Mouse (Mus musculus): ENCODE measurements around the gene Gpr82.

The Gpr82 gene

DNA sequence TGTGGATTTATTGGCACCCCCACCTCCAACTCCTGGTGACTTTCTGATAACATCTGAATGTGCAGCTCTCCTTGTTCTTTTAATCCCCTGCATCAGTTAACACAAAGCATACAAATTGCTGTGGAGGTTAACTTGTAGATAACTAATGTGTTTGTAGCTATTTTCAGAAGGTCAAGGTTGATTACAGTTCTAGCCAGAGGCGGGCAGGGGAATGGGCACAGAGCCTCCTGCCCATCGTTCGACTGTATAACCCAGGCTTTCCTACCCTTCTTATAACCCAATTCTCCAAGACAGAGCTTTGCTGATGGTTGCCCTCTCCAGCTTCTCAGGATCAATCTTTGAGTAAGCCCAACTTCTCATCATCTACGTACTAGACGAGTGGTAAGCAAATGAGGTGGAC lies at the start of gene Gpr82:
Gene Gpr82, plus strand, starts transcription at position 301 of the 400 bp plus-strand sequence.
- no peak for DNase-seq (ENCODE audit: low spot score in 2 of 2)

DNA sequence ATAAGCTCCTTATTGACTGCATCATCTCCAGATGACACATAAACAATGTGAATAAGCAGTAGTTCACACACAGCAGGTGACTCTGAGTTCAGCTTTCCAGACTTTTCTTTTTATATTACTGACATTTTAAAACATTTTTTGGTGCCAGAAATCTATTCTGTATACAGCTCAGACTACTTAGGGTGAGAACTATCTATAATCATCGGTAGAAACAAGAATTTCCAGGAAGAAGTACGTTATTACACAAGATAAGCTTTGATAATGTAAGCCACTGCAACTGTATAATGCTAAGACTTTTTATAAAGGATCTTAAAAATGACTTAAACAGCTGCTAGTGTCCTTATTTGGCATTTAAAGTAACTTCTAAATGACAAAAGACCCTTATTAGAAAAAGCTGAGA lies 49.0 kb upstream of the Gpr82 start:
- DNase-seq (ENCODE audit: low spot score in 2 of 2), result no peak

DNA sequence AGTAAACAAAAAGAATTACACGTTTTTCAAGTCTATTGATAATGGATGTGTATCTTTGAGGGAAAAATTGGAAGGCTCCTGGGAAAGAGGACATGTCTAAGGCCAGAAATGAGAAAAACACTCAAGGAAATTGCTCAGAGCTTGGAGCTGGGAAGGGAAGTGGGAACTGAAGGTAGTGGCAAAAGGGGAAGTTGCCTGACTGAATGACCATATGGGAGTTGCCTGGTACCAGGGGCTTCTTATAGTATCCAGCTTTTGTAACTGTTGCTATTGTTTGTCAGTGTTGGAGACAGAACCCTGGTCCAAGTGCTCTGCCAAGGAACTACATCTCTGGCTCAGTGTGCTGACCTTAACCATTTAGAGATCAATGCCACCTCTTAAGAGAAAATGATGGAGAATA lies 44.4 kb upstream of the Gpr82 start:
- DNase-seq (ENCODE audit: low spot score in 2 of 2), result no peak

DNA sequence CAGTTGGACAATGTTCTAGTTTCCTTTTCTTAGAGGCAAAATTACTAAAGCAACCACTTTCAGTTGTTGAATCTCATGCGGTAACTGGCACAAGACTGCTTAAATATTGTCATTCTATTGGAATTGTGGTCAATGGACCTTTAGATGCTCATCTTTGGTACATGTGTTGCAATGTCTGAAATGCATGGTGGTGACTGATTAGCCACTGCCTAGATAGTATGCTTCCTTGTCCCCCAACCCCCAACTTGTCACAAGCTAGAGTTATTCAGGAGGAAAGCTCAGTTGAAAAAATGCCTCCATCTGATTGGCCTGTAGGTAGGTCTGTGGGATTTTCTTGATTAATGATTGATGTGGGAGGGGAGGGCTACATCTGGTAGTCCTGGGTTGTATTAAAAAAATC lies 43.9 kb upstream of the Gpr82 start:
- no peak for DNase-seq (ENCODE audit: low spot score in 2 of 2)

DNA sequence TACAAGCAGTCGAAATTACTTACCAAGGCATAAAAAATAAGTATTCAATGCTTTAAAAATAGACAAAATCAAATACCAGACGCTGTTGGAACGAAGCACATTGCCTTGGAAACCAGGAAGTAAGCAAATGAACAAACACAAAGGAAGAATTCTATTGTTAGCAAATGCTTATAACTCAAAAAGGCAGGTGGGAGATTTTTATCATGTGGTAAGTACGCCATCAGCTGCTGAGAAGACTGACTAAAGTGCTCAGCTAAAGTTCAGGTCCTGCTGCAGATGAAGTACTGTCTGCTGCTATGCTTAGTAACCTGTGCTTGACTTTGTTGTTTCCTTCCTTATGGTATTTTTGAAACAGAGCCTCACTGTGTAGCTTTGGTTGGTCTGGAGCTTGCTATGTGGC lies 42.7 kb upstream of the Gpr82 start:
- DNase-seq (ENCODE audit: low spot score in 2 of 2), result no peak

DNA sequence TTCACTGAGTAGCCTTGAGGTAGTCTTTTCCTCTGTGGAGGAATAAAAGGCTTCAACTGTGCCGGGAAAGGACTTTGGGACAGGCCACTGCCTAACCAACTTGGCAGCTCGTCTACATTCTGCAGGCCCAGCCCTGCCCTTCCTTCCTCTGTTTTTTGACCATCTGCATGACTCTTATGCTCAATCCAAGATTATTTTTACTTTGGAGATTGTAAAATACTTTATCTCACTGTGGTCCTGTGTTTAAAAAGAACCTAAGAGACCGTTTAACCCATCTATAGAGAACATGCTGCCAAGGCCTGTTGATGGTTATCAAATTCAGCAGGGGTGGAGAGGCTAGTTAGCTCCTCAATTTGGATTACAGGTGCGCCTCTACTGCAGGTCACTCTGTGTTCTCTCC lies 39.7 kb upstream of the Gpr82 start:
- DNase-seq (ENCODE audit: low spot score in 2 of 2), result no peak

DNA sequence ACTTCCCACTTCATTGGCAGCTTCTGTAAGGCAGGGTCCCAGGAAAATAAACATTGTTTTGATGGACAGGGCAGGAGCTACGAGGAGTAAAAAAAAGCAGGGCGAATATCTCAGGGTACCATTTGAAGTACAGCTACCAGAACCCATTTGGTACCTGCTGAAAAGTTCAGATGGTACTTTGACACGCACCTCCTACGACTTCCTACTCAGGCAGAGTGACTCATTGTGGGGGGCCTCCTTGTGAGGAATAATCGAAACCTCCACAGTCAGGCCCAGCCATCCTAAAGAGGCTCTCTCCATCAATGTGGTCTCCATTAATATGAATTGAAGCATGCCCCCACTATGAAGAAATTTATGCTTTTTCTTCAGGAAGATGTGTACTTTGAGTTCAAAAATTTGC lies 38.5 kb upstream of the Gpr82 start:
- no peak for DNase-seq (ENCODE audit: low spot score in 2 of 2)

DNA sequence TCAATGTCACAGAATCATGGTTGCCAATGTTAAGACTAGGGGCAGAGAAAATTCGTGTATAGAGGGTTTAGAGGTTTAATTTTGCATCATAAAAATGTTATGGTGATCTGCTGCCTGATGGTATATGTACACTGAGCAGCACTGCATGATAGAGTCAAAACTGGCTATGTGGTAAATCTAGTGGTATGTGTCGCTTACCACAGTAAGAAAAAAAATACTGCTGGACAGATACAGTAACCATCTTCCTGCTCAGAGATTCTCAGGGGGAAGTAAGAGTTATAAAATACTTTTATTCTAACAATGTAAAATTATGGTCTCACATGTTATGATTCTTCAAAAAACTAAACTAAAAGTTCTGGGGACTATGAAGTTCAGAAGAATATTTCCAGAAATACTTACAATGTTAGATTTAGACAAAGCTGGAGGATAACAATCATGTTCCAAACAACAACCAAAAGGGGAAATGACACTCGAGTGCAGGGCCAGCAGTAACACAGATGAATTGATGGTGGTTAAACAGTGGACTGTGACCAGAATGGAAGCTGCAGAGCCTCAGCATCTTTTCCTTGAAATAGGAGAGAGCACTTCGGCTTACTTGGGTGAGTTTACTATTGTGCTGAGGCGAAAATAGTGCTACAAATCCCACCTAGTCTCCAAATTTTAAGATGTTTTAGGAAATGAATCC lies 29.4 kb upstream of the Gpr82 start, which contains the start of gene Gpr34:
Gene Gpr34, plus strand, starts transcription at position 491 of the 685 bp plus-strand sequence.
- DNase-seq (ENCODE audit: low spot score in 2 of 2), result no peak

DNA sequence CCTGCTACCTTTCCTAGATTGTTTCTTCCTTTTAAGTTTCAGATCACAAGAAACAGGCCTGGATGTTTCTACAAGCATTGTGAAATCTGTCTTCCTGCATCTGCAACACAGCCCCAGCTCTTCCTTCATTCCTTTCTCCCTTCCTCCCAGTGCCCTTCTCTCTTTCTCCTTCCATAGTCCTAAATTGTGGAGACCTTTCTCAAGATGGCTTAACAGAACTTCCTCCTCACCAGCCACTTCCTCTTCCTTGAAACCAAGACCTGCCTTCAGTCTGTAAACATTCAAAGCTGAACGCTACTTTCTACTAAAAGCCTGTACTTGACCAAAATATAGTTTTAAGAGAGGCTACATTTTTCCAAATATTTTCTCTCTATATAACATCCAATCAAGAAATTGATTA lies 24.8 kb upstream of the Gpr82 start:
- DNase-seq (ENCODE audit: low spot score in 2 of 2), result no peak

DNA sequence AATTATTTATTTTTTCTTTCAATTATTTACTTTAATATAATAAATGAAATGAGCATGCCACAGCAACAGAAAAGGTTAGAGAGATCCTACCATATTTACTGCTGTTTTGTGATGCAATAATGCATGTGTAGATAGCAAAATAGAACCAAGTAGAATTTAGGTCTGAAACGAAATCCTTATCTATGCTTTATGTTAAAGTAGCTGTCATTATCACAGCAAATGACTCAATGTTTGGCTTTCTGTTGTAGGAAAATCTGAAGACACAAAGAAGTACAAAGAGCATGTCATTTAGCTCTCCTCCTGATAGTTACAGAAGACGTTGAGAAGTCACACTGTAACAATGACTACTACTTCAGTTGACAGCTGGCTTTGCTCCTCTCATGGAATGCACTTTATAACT lies 22.3 kb upstream of the Gpr82 start:
- no peak for DNase-seq (ENCODE audit: low spot score in 2 of 2)

DNA sequence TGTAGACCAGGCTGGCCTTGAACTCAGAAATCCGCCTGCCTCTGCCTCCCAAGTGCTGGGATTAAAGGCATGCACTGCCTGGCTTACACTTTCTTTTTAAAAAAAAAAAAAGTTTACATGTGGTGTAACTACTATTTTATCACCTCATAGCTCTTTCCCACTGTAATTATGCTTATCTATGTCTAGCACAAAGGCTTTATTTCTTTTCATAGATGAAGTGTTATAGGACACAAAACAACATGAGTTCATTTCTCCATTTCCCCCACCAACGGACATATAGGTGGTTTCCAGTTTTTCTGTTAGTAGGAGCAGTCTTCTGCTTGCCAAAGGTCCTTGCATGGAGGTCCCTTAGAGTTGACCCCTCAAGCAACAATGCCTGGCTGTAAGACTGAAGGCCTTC lies 9.3 kb upstream of the Gpr82 start:
- no peak for DNase-seq (ENCODE audit: low spot score in 2 of 2)

DNA sequence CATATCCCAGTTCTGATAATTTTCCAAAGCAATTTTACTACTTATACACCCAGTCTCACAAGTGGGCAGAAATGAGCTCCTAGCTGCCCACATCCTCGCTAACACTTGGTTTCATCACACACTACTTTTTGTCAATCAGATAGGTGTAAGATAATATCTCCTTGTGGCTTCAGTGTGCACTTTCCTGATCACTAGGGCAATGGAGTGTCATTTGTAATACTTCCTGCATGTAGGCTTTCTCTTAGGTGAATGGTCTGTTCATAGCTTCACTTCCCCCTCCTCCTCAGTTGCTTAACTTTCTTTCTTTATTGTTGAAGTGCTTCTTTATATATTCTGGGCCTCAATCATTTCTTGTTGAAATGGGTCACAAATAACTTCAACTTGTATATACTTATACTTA lies 8.9 kb upstream of the Gpr82 start:
- no peak for DNase-seq (ENCODE audit: low spot score in 2 of 2)

DNA sequence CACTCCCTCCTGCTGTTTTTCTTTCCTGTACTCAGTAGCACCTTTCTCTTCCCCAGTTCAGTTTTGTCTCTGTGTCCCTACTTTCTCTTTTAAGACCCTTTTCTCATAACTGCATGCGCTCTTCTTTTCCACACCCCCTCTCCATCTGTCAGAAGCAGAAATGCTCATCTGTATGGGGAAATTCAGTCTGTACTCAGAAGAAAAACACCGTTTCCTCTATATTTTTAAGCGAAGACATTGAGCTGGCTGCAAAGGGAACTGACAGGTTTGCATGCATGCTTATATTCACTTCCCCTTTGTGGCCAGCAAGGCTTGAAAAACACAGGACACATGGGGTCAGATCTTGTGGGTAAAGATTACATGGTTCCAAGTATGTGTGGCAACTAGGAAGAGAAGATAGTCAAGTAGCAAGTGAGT lies 6.2 kb upstream of the Gpr82 start:
- peak in 1 of 2 experiments; percentile 49 for DNase-seq (ENCODE audit: low spot score in 2 of 2)

DNA sequence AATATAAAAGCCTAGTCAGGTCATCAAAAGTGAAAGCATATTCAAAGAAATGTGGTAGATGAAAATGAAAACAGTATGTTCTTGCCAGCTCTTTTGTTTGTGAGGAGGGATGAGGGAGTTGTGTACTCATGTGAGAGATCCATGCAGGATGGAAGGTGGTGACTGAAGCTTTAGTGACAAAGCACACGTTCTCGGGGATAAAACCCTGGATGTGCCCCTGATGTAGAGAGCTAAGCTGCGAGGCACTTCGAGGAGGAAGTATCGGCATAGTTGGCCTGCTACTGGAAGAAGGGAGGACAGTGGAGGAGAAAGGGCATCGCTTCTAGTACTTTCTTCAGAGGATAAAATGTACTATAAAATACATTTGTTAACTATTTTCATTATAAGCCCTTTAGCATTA lies 5.3 kb upstream of the Gpr82 start:
- DNase-seq (ENCODE audit: low spot score in 2 of 2), result no peak

DNA sequence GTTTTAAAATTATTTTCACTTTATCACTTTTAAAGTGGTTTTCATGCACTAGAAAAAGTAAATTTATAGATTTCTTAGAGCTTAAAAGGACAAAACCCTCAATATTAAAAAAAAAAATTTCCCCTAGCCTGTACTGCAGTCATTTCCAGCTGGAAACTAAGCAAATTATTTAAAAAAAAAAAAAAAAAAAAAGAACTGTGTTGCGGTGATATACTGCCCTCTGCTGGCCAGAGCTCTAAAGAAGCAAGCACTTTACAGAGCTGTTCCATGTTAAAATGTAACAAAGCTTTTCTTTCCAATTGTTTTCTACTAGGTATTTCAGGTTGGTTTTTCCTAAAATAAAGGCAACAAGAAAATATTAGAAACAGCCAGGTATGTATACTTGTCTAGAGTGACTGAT lies 4.4 kb upstream of the Gpr82 start:
- DNase-seq (ENCODE audit: low spot score in 2 of 2), result peak in 1 of 2 experiments; percentile 45

DNA sequence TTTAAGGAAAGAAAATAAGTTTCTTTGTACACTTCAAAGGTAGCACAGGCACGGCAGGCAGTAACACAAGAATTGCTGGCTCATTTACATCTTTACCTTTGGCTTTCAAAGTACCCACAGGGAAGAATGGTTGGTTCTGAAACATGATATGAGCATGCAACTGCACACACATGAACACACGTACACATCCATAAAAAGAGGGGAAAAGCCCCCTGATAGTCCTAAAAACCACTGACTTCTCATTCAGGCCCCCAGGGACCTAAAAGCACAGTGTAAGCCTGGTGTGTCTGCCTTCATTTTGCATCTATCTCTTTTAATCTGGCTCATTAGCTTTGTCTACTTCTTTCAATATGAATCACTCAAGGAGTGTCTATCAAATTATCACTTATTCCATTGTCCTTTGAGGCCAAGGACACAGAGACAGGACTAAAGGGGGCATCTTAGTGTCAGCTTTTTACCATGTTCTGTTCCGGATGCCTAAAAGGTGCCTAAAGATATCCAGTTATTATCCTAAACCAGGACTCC lies 2.5 kb upstream of the Gpr82 start:
- DNase-seq (ENCODE audit: low spot score in 2 of 2), result no peak

DNA sequence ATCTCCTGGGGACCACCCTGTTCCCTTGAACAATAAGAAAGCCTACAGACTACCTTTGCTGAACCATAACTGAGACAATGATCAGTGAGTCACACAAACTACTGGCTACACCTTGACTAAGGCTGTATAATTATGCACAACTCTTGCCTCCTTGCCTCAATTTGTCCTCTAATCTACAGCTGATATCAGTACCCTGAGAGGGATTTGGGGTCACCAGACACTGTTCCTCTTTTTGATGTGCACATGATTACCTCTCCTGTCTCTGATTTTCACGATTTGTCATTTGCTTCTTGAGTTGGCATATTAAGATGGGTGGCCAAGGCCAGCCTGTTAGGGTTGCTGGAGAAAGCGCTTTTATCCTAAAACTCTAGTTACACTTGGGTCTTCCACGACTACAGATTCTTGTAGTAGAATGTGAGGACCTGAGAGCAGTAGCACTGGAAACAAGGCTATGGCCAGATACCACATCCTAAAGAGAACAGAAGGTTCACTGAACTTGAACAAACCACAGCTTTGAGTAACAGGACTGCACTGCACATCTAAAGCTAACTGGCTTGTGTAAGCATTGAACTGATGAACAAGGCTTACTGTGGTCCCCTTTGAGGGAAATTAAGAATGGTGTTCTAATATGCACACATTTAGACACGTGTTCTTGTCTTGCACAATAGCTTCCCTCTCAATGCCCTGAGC lies 1.8 kb upstream of the Gpr82 start:
- no peak for DNase-seq (ENCODE audit: low spot score in 2 of 2)

DNA sequence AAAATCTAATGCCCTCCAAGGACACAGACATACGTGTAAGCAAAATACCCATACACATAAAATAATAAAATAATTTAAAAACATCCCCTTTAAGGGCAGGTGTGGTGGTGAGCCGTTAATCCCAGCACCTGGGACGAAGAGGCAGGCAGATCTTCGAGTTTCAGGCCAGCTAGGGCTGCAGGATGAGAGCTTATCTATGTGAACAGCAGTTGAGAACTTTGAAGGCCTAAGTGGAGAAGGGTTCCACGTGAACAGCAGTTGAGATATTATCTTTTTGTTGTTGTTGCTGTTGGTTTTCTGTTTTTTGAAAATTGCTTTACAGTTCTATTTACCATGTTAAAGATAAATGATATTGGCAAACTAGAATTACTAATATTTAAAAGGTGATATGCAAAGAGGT lies 7.7 kb downstream of the Gpr82 start:
- DNase-seq (ENCODE audit: low spot score in 2 of 2), result no peak

DNA sequence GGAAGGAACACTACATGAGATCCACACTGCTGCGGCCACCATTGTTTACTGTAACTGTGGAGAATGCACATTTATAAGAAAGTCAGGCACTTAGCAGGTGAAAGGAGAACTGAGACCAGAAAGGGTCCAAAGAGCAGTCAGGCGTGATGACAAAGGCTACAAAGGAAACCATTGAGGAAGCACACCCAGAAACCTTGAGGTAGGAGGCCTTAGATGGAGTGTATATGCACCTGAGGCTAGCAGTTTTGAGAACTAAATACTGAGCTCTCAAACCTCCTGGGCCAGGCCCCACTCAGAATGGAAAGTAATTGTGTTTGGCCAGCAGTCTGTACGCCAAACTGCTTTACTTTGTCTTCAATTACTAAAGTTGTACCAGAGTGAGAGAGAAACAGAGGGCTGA lies 9.2 kb downstream of the Gpr82 start:
- DNase-seq (ENCODE audit: low spot score in 2 of 2), result no peak

DNA sequence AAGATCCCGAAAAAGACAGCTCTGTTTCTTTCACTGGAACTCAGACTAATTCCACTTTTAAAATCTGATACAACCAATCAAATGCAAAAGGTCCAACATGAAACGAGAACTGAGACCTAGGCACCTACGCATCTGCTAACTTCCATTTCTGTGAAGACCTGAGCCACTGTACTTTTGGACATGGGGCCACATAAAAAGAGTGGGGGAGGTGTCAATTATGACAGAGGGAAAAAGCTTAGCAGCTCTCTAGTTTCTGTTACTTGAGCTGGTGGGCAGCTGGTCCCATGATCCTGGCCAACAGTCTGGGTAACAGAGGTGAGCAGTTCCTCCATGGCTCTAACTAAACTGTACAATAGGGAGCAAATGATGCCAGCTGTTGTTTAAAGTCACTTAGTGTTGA lies 11.8 kb downstream of the Gpr82 start:
- no peak for DNase-seq (ENCODE audit: low spot score in 2 of 2)

DNA sequence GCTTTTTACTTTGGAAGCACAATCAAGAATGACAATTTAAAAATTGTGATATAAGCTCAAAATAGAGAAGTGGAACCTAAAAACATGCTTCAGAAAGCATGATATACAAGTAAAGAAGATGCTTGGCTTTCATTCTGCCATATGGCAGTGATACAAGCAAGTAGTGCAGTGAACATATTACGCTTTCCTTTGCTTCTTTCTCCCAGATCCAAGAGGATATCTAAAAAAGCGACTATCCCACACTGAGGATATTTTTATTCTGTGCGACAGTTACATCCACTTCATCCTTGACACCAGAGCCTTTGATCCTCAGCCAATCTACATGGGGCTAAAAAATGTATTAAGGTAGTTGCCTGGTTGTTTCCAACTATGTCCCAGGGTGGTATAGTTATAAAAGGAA lies 20.6 kb downstream of the Gpr82 start:
- no peak for DNase-seq (ENCODE audit: low spot score in 2 of 2)

DNA sequence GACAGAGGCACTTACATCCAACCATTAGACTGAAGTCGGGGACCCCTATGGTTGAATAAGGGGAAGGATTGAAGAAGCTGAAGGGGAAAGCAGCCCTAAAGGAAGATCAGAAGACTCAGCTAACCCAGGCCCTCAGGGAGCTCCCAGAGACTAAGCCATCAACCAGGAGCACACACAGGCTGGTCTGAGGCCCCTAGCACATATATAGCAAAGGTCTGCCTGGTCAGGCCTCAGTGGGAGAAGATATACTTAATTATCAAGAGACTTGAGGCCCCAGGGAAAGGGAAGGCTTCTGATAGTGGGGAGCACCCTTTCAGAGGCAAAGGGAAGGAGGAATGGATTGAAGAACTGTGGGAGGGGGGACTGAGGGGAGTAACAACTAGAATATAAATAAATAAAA lies 25.4 kb downstream of the Gpr82 start:
- DNase-seq (ENCODE audit: low spot score in 2 of 2), result no peak

DNA sequence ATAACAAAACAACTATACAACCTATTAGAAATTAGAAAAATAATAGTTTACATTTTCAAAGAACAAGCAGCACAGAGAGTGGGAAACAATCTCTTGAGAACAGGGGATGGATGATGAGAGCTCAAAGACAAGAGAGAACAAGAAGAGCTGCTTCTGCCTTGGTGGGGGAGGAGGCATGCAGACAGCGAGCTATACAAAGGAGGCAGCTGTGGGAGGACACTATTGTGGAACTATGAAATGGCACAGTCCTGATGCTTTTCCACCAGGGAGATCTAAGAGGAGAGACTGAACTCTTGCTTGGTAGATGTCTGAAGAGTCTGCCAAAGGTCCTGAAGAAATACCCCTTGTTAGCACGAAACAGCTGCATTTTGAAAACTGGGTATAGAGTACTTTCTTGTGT lies 27.2 kb downstream of the Gpr82 start:
- peak; percentile 25 to 36 for DNase-seq (ENCODE audit: low spot score in 2 of 2)

Measured in left cerebral cortex, adult 9 months (tissue).